Mouse (Mus musculus) embryonic fibroblast, embryonic 13.5 days (primary cell): ENCODE data around the gene Efnb3. TPM values are rescaled to one million over a fixed set of nuclear protein-coding genes. Genes with fewer than 3 reads are reported as not detected.

Source experiments
- H3K27ac ChIP-seq: 2 replicates; pipeline ENCODE4 v1.5.1; 2012; ENCODE audit warnings: low read length, control low read depth, inconsistent platforms; ENCODE audit not compliant: insufficient read depth
- H3K4me1 ChIP-seq: 2 replicates; pipeline ENCODE4 v1.6.1; 2011; ENCODE audit warnings: low read length; ENCODE audit not compliant: control insufficient read depth, insufficient read depth
- H3K4me3 ChIP-seq: 2 replicates; pipeline ENCODE4 v1.5.1; 2011; ENCODE audit warnings: mild to moderate bottlenecking, control low read depth, low read length; ENCODE audit not compliant: insufficient read depth
- CTCF ChIP-seq: IDR thresholded peaks from 2 replicates; pipeline ENCODE4 v1.5.1; 2011; ENCODE audit warnings: mild to moderate bottlenecking, control low read depth, low read length, moderate library complexity, borderline replicate concordance; ENCODE audit not compliant: insufficient read depth
- POLR2A ChIP-seq: IDR thresholded peaks from 2 replicates; pipeline ENCODE4 v1.6.1; 2011; ENCODE audit warnings: low read depth, mild to moderate bottlenecking, control low read depth, low read length, moderate library complexity
- polyA plus RNA-seq: library from polyadenylated mRNA; stranded (reverse); fragments of >200 nt; gene quantifications from 2 replicates; pipeline ENCODE4 v1.2.4, GENCODE M21; 2011; ENCODE audit warnings: low read depth; ENCODE audit not compliant: missing spikeins, insufficient read length

Gene Efnb3
- polyA plus RNA-seq, 1 experiment = 2.6 TPM

- no peak for TF ChIP-seq CTCF
- no peak for TF ChIP-seq POLR2A
- Histone ChIP-seq H3K4me3 (no peak overlapping the region), H3K27ac (peak overlapping the region; percentile 10; the same call in 1 of the 2 replicates), H3K4me1 (peaks cover 5% of the 10 kb centered on the region)
Observed at GRCm38 (mm10) chr11:69600098-69600497, 40.1 kb upstream of the Efnb3 start.

- Histone ChIP-seq H3K27ac (no peak overlapping the region), H3K4me3 (no peak overlapping the region), H3K4me1 (peaks cover 5% of the 10 kb centered on the region)
- TF ChIP-seq CTCF = no peak
- TF ChIP-seq POLR2A = no peak
Observed at GRCm38 (mm10) chr11:69599436-69599835, 39.4 kb upstream of the Efnb3 start.

GRCm38 (mm10) chr11:69594853-69595252 is 34.8 kb upstream of the Efnb3 start:
- Histone ChIP-seq H3K27ac (no peak overlapping the region), H3K4me1 (no peaks in the 10 kb centered on the region), H3K4me3 (no peak overlapping the region)
- TF ChIP-seq POLR2A (no peak), CTCF (no peak)

- Histone ChIP-seq H3K4me1 (no peaks in the 10 kb centered on the region), H3K4me3 (no peak overlapping the region), H3K27ac (no peak overlapping the region)
- TF ChIP-seq POLR2A = no peak
- no peak for TF ChIP-seq CTCF
Observed at GRCm38 (mm10) chr11:69592799-69593198, 32.8 kb upstream of the Efnb3 start.

- TF ChIP-seq CTCF (no peak), POLR2A (no peak)
- Histone ChIP-seq H3K4me3 (no peak overlapping the region), H3K27ac (no peak overlapping the region), H3K4me1 (no peaks in the 10 kb centered on the region)
Observed at GRCm38 (mm10) chr11:69591899-69592637, 32.1 kb upstream of the Efnb3 start.

GRCm38 (mm10) chr11:69591424-69591823 is 31.4 kb upstream of the Efnb3 start:
- Histone ChIP-seq H3K27ac (no peak overlapping the region), H3K4me3 (no peak overlapping the region), H3K4me1 (no peaks in the 10 kb centered on the region)
- TF ChIP-seq POLR2A (no peak), CTCF (no peak)

GRCm38 (mm10) chr11:69590622-69591021 is 30.6 kb upstream of the Efnb3 start:
- Histone ChIP-seq H3K27ac (no peak overlapping the region), H3K4me1 (no peaks in the 10 kb centered on the region), H3K4me3 (no peak overlapping the region)
- TF ChIP-seq CTCF (no peak), POLR2A (no peak)

- Histone ChIP-seq H3K27ac (no peak overlapping the region), H3K4me3 (no peak overlapping the region), H3K4me1 (no peaks in the 10 kb centered on the region)
- TF ChIP-seq CTCF = no peak
- no peak for TF ChIP-seq POLR2A
Observed at GRCm38 (mm10) chr11:69589207-69589834, 29.3 kb upstream of the Efnb3 start.

- TF ChIP-seq POLR2A (no peak), CTCF (no peak)
- no peak overlapping the region for H3K4me3 ChIP-seq
- H3K27ac ChIP-seq = no peak overlapping the region
- peaks cover 10% of the 10 kb centered on the region for H3K4me1 ChIP-seq
Observed at GRCm38 (mm10) chr11:69585718-69586325, 25.8 kb upstream of the Efnb3 start.

GRCm38 (mm10) chr11:69584937-69585336 is 24.9 kb upstream of the Efnb3 start:
- Histone ChIP-seq H3K4me1 (peaks cover 10% of the 10 kb centered on the region), H3K4me3 (no peak overlapping the region), H3K27ac (no peak overlapping the region)
- TF ChIP-seq POLR2A = no peak
- TF ChIP-seq CTCF = no peak
